Mouse (Mus musculus): ENCODE data around the gene Cish.
A peak's percentile ranks its signal among the peaks of the same experiment; 100 is the strongest.

Gene Cish

DNA sequence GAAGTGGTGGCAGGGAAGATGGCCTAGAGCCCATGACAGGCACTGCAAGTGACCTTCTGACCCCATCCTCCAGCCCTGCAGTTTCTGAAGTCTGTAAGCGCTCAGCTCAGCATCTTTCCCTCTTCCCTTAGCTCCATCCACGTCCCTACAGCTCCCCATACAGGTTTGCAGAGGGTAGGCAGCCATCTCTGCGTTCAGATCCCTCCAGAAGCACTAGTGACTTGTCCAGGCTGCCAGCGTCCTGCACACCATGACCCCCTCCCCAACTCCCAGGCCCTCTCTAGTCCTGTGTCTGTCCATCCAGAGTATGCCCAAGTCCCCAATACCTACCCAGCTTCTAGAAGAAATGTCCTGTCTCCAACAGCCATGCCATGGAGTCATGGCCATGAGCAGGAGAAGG lies 17.7 kb upstream of the Cish start:
- no peak for DNase-seq (ENCODE audit: low read depth)

DNA sequence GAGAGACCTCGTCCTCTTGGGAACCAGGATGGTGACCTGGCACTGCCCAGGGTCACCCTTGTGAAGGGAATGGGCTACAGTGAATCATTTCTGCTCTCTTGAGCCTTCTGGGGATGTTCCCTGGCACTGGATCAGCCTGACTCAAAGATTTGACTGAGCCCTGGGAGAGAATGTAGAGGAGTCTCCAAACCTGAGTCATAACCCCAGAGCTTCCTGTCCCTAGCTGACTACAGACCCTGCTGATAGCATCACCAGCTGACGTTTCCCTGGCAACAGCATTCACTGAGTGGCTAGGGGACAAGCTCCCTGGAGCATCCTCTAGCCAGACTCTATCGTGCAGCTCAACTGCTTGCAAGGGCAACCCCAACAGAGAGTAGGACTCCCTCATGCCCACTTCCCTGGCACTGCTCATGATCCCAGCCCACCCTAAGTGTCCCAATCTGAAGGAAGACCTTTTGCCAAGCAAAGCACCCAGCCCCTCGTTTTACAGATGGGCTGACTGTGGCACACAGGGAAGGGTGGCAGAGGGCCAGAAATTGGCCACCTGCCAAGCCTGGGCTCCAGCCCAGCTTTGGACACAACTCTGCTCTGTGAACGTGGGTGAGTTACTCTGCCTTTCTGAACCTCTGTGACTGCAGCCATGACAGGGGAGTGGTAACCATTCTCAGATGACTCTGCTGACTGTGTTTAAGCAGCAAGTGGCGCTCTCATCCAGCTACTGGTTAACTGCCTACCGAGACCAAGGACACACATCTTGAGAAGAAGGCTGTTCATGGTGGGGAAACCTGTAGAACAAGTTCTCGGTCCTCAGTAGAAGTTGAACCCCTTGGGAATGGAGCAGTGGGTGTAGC lies 17.1 kb upstream of the Cish start:
- DNase-seq (ENCODE audit: low read depth) = peak; percentile 85

DNA sequence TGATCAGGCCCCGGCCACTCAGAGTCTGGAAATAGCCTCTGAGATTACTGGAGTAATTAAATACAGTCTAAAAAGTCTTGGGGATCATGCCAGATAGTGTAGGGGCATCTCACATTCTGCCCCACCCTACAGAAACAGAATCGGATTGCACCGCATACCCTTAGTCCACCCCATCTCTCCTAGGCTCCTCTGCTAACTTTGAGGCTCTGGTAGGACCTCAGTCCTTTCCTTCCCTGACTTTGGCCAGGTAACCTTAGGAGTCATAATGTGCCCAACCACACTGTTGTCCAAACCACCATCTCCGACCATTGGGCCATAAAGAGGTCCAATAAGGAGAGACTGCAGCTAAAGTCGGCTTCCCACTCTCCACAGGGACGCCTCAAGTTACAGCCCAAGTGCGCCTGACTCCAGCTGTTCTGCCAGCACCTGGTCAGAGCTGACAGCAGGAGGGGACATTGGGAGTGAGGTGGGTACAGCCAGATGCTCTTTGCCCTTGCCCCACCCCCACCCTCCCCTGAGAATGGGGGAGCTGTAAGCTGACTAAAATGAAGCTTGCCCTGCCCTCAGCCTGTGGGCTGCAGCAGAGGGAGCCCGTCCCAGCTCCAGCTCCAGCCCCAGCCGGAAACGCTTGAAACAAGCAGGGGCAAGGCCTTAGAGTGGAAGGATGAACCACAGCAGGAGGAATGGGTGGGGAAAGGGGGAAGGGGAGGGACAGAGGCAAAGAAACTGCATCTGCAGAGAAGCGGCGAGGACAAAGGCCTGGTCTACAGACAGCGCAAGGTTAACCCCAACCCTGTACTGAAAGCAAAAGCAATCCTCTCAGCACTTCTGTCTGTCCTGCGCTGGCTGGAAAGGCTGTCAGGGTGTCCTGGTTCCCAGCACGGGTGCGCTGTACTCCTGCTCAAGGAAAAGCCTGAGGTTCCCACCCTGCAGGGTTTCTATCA lies 16.2 kb upstream of the Cish start:
- peak; percentile 78 for DNase-seq (ENCODE audit: low read depth)

DNA sequence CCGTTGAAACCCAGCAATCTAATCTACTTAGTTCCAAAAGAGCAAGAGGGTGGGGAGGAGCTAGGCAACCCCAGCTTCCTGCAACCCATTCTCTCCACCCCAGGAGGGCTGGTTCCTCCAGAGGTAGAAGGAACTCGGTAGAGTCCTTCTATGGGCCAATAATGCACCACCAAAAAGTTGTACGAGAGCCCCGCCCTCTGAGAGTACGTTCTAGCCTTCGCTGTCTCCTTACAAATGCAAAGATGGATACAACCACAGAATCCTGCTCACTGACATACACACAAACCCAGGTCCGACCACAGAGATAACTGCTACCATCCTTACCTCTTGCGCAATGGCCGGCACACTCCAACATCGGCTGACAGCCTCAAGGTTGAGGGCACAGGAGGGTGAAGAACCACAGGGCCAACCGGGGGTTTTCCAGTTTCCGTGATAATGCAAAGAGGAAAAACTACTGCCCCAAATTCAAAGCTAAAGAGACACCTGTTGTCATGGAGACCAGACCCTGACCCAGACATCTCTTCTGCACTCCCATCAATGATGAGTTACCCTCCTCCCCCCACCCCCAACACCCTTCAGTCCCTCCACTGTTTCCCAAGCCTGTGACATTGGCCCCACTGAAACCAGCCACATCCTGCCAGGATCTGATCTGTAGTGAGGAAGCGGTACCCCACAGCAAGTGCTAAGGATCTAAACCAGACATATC lies 15.4 kb upstream of the Cish start:
- DNase-seq (ENCODE audit: low read depth) = peak; percentile 92

DNA sequence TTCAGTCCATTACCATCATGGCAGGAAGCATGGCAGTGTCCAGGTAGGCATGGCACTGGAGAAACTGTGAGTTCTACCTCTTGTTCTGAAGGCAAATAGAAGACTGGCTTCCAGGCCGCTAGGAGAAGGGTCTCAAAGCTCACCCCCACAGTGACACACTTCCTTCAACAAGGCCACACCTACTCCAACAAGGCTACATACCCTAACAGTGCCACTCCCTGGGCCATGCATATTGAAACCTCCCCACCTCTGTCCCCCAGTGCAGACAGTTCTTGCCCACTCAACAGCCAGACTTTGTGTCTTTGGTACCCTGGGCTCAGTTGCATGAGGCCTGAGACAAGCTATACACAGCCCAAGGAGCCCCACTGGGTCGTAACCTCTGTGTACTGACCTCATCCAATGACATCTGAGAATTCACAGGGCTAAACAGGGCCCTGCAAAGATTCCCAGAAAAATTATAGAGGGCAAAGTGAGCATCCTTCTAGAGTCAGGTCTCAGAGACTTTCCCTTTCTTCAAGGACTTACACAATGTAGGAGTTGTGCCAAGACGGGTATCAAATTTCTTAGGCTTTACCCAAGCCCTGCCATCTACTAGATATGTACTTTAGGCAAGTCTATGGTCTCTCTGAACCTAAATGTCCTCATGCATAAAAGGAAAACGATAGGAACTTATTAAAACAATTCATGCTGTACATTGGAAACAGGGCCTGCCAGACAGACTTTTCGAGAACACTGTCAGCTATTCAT lies 14.4 kb upstream of the Cish start:
- DNase-seq (ENCODE audit: low read depth) = no peak

DNA sequence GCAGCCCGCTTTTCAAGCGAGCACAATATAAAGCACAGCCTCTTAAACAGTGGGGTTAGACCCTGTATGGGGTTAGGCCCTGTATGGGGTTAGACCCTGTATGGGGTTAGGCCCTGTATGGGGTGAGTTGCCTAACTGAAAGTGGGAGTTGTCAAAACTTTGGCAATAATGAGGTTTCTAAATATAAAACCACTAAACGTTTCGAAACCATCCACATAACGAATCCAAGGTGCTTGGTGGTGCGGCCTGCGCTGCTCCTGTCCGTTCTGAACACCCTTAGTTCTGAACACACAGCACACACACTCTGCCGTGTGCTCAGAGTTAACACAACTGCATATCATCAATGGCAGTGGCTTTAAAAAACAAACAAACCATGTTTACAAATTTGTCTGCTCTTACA lies 12.9 kb upstream of the Cish start:
- peak; percentile 44 for DNase-seq (ENCODE audit: low read depth)

DNA sequence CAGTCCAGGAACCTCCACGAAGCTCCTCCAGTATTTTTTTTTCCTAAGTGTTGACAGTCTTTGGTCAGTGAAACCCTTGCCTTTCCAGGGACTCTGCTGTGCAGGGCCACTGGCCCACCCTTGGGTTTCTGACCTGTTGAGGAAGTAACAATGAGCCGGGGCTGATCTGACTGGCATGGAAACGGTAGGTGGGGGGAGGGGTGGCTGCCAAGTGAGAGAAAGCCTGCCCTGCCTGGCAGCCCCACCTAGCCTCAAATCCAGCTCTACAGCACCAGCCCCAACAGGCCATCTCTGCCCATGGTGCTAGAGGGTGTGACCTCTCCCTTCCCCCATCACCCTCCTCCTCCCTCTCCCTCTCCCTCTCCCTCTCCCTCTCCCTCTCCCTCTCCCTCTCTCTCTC lies 10.8 kb upstream of the Cish start:
- peak; percentile 81 for DNase-seq (ENCODE audit: low read depth)

DNA sequence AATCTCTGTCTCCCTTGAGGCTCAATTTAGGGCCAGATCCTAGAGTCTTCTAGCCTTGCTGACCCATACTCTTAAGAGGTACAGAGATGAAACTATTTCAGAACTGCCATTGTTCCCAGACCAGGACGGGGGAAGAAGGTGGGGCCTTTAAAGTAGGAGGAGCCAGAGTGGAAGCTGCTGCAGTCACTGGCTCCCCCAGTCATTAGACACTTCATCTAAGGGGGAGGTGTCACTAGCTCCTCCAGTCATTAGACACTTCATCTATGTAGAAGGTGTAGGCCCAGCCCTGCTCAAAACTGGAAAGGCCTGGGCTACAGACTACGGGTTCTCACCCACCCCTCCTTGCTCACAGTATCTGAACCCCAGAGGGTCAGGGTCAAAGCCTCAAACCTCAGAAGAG lies 8.5 kb upstream of the Cish start:
- DNase-seq (ENCODE audit: low read depth) = peak; percentile 79

DNA sequence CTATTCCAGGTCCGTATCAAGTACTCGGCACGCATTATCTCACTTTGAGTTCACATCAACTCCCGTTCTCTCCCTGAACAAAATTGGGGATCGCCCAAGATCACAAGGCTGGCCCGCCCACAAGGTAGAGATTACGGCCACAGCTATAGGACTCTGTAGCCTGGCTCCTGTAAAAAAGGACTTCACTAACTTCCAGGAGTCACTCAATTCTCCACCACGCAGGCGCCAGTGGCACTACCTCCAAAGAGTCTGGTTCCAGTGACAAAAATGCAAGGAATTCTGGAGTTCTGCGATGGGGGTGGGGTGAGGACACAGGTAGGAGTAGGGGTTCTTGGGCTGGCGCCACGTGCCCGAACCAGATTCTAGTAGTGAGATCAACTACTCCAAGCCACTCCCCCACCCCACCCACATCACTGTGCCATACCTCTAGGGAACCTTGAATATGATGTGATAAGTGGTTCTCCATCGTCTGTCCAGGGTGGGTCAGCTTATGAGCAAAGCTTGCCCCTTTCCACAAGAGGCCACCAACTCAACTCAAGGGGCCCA lies 7.6 kb upstream of the Cish start:
- no peak for DNase-seq (ENCODE audit: low read depth)

DNA sequence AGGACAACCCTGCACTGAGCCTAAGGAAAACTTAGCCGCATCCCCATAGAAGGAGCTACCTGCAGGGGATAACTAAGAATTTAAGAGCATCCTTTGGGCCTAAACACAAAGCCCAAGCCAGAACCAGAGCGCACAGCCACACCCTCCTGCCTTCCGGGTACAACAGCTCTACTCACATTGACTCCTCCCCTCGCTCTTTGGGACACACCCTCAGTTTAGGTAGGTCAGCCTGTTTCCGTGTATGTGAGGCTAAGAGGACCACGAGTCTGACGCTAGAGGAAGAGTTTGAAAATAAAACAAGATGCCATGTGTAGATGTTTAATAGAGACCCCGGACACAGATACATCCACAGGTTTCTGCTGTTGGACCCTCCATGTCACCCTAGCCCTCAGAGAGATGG lies 7.1 kb upstream of the Cish start:
- peak; percentile 96 for DNase-seq (ENCODE audit: low read depth)

DNA sequence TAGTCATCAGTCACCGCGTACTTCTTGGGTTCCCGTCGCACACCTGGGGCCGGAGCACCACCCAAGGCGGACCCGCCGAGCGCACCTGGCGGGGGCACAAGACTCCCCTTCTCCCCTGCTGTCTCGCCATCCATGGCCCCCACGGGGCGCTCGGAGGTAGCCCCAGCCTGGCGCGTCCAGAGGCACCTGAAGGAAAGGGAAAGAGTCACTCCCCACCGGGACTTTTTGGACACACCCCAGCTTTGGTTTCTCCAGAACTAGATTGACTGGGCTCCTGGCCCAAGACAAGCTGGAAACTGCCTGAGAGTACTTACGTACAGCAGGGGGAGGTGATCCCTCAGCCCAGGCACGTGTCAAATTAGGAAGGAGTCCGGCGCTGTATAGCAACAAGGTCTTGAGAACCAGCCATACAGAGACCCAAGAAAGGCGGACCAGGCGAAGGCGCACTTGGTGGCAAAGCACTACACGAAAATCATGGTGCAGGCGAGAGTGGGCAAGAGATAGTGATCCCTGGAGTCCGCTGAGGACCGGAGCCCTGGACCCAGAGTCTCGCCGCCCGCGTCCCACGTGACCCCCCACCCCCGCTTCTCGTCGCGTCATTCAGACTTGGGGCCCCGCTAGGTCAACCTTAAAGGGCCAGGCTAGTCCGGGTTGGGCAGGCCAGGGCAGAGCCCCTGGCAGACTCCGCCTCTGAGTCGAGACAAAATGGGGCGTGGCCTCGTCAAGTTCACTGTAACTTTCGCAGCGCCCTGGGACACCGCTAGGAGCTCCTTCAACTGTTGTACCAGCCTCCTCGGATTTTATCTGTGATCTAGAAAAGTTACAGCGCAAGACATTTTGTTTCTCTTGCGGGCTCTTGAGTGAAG lies 6.4 kb upstream of the Cish start, which contains the start of gene Mapkapk3:
TSS of gene Mapkapk3 (minus strand) at position 667 of the 866 bp plus-strand sequence.
- DNase-seq (ENCODE audit: low read depth) = peak; percentile 99

DNA sequence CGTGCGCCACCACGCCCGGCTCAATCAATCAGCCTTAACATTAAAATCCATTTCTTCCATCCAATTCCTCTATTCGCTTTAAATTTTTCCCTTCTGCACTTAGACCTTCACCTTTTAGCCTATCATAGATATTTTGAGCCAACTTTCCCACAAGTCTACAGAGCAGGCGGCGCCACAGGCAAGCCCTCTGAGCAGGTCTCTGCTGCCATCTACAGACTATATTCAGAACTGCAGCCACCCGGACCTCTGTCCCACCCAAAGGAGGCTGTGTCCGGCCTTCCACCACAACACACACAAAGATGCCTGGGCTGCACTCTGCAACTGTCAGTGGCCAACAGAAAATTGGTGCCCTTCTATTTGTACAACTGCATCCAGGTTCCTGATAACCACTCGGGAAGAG lies 4.9 kb upstream of the Cish start:
- peak; percentile 88 for DNase-seq (ENCODE audit: low read depth)

DNA sequence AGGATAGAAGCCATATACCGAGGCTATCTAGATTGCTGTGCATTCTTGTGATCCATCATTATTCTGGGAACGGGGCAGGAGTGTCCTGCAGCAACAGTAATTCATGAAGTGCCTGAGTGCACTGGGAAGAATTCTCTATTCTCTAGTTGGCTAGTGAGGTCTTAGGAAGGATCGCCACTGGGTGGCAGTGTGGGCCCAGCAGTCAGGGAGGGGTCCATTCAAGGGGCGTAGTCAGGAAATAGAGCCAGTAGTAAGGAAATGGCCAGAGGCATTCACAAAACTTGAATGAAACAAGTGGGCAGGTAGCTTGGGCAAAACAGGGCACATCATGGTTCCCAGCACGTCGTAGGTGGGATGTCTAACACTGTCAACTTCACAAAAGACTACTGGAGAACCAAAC lies 1.6 kb upstream of the Cish start:
- peak; percentile 92 for DNase-seq (ENCODE audit: low read depth)

DNA sequence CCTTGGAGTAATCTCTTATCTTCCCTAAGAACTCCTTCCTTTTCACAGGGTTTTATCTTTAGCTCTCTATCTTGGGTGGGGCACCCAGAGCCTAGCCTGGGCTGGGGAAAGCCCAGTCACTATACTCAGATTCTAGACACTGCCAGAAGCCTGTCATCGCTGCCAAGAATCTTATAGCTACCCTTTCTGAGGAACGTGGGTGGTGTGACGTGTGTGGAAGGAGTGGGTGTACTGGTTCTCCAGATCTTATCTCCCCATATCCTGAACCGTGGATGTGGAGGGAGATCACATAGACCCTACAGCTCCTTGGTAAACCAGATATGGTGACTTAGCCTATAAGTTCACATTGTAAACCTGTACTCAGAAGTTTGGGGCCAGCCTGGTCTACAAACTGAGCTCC lies 210 bp upstream of the Cish start:
- DNase-seq (ENCODE audit: low read depth) = peak; percentile 95

DNA sequence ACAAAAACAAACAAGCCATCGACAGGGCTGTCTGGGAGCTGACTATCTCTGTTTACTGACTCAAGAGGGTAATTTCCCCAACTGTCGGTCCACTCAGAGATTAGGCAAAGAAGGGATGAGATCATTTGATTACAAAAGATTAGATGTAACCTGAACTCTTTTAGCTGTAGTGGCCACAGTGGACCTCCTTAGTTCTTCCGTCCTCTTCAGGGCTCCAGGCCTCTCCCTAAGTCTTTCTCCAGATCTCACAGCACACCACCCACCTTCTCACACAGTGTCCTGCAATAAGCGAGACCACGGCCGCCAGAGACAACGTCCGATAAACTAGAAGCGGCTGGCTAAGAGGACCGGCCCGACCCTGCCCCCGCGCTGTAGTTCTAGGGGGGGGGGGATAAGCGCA lies 215 bp downstream of the Cish start:
- DNase-seq (ENCODE audit: low read depth) = no peak

DNA sequence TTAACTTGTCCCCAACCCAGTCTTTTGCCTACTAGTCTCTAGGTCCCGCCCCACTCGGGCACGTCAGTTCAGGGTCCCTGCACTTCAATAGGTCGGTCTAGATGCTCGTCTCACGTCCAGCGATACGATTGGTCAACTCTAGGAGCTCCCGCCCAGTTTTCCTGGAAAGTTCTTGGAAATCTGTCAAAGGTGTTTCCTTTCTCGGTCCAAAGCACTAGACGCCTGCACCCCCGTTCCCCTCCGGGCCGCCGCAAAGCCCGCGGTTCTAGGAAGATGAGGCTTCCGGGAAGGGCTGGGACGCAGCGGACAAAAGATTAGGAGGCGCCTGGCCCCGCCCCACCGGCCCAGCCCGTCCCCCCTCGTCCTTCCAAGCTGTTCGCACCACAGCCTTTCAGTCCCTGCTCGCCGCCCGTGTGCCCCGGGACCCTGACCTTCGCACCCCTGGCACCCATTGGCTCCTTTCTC lies 707 bp downstream of the Cish start:
- peak; percentile 95 for DNase-seq (ENCODE audit: low read depth)

DNA sequence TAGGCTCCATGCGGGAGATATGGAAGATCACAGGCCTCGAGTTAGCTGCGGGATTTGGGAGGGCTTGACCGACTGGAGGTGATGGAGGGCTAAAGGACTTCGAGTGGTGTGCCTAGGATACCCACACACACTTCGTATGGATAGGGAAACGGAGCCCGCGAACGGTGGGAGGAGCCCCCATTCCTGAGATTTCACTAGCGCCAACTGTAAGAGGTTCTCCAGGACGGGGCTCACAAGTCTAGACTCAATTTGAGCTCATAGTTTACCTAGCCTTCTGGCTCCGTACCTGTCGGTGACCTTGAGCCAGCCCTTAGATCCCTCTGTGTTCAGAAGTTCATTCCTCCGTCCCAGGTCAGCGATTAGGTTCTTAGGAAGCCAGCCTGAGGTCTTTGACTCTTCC lies 1.2 kb downstream of the Cish start:
- DNase-seq (ENCODE audit: low read depth) = peak; percentile 72

DNA sequence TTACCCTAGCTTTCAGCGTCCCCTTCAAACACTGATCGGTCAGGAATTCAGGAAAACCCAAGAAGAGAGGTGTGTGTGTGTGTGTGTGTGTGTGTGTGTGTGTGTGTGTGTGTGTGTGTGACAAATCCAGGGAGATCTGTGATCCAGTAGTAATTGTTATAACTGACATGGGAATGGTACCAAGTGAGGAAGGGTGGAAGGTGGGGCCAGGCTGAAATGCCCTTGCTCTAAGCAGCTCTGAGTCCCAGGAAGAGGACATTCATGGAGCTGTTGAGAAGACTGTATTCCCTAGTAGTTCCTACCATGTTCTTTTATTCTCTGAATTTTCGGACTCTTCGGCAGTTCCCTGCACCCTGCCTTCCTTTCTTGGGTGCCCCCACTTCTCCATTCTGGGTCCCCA lies 1.8 kb downstream of the Cish start:
- no peak for DNase-seq (ENCODE audit: low read depth)

DNA sequence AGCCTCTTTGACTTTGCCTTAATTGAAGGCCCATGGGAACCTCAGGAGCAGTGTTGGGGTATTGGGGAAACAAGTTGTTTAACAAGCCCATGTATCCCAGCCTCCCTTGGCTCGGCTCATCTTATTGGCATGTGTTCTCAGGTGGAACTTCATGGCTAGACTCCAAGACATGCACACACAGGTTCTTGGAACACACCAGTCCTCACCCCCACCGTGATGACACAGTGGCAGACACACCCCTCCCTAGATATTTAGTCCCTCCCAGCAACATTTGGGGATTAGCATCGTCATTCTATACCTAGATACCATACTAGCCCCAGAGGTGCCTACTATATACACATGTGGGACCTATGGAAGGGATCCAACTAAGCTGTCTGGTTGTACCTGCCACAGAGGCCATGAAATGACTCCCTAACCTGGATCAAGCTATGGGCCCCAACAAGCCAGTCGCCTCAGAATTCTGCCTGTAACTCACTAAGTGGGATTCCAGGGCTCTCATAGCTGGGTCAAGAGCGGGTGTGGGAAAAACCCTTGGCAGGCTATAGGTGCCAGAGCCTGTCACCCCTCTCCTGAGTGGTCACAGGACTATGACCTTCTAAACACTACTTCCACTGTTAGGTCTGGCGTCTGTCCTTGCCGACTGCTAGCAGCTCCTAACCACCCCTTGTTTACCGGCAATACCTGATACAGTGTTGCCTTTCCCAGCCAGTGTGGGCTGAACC lies 2.4 kb downstream of the Cish start:
- DNase-seq (ENCODE audit: low read depth) = peak; percentile 86

DNA sequence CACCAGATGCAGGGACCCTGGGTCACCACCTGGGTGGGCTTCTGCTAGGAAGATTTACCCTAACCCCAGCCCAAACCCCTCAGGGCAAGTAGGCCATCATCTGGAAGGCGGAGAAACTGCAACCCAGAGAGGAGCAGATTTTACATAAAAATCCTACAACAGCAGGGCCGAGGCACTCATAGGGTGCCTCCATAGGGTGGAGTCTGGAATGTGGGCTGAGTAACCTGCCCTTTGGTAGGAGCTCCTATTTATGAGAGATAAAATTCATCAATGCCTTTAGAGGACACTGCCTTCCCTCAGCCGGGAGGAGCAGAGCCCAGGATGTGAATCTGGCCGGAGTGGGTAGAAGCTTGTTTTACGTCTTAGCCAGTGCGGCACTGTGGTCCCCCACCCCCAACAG lies 3.0 kb downstream of the Cish start:
- peak; percentile 70 for DNase-seq (ENCODE audit: low read depth)

Data from induced T-regulatory cell, adult 2 months (primary cell).